8 mouse cellular contexts compared by ENCODE assay signal in genomic region chr9:57485774-57486173, GRCm38 (mm10). TPM values are rescaled to one million over a fixed set of nuclear protein-coding genes. Genes with fewer than 3 reads are reported as not detected.
DNase-seq lines count a peak whose midpoint lies in the region; ATAC-seq and TF ChIP-seq lines count a peak whose summit lies in the region.

No protein-coding gene starts in this region.

- TF ChIP-seq EP300 in heart, postnatal 0 days (IDR thresholded peaks at IDR 0.05; ENCODE audit: low read depth) = no peak

- H3K36me3 ChIP-seq in G1E (replicated peaks) = no peaks in the 10 kb centered on the region
- no peaks in the 10 kb centered on the region for H3K36me3 ChIP-seq in forebrain, embryonic 13.5 days (ENCODE audit: poor library complexity, severe bottlenecking)
- H3K36me3 ChIP-seq in heart, postnatal 0 days (replicated peaks; ENCODE audit: control insufficient read depth, insufficient read depth, low read length) = no peaks in the 10 kb centered on the region

- peaks cover 20% of the 10 kb centered on the region for H3K4me1 ChIP-seq in G1E (ENCODE audit: insufficient read depth, low read depth, low read length)
- 0 out of 2 replicates have a peak, but pooled peaks cover 3% of the 10 kb centered on the region for H3K4me1 ChIP-seq in forebrain, embryonic 13.5 days
- no peaks in the 10 kb centered on the region for H3K4me1 ChIP-seq in heart, postnatal 0 days (ENCODE audit: control insufficient read depth, insufficient read depth)

- TF ChIP-seq CTCF in G1E (IDR thresholded peaks at IDR 0.05; ENCODE audit: low read depth, low read length) = peak; percentile 98
- peak; percentile 99 for TF ChIP-seq CTCF in heart, postnatal 0 days (IDR thresholded peaks at IDR 0.05; ENCODE audit: low read depth)
- TF ChIP-seq CTCF in layer of hippocampus, adult 2 months (conservative IDR thresholded peaks at IDR 0.05) = peak; percentile 96

- peaks cover 30% of the 10 kb centered on the region for H3K27me3 ChIP-seq in G1E (ENCODE audit: insufficient read depth, low read length)
- H3K27me3 ChIP-seq in forebrain, embryonic 13.5 days = 0 out of 2 replicates have a peak, but pooled peaks cover 13% of the 10 kb centered on the region
- no peaks in the 10 kb centered on the region for H3K27me3 ChIP-seq in heart, postnatal 0 days (ENCODE audit: control insufficient read depth, insufficient read depth, low read length)

- H3K9me3 ChIP-seq in G1E (replicated peaks) = peaks cover 9% of the 10 kb centered on the region; the same call in 1 of the 2 replicates
- no peaks in the 10 kb centered on the region for H3K9me3 ChIP-seq in forebrain, embryonic 13.5 days (replicated peaks)
- H3K9me3 ChIP-seq in heart, postnatal 0 days (replicated peaks; ENCODE audit: control insufficient read depth, low read length) = no peaks in the 10 kb centered on the region

- WGBS in forebrain, embryonic 13.5 days = 13% methylated on average over 7 of the region's 7 CpGs
- WGBS in heart, postnatal 0 days = 11% methylated on average over 7 of the region's 7 CpGs

- H3K9ac ChIP-seq in forebrain, embryonic 13.5 days = peak overlapping the region; percentile 38; the same call in 1 of the 2 replicates
- H3K9ac ChIP-seq in heart, postnatal 0 days (replicated peaks; ENCODE audit: low read depth, low read length) = no peak overlapping the region

- peak; percentile 77 for DNase-seq in G1E (ENCODE audit: low spot score)
- peak; percentile 83 for DNase-seq in c-Kit-positive CD71-negative TER-119-negative erythroid progenitor cells, embryonic 14.5 days (ENCODE audit: low read depth)
- peak; percentile 92 for DNase-seq in heart, postnatal 0 days (ENCODE audit: low spot score)
- peak; percentile 84 to 89 for DNase-seq in layer of hippocampus, adult 2 months (ENCODE audit: low spot score in 2 of 2)
- DNase-seq in lung, postnatal 14 days = peak; percentile 85
- DNase-seq in retina, postnatal 1 day = peak; percentile 89
- DNase-seq in thymus, postnatal 36 days = peak; percentile 67 to 74

- no peak overlapping the region for H3K4me2 ChIP-seq in forebrain, embryonic 13.5 days
- H3K4me2 ChIP-seq in heart, postnatal 0 days (ENCODE audit: low read depth, low read length) = no peak overlapping the region

- H3K4me3 ChIP-seq in G1E (ENCODE audit: low read depth, low read length) = no peak overlapping the region
- H3K4me3 ChIP-seq in forebrain, embryonic 13.5 days = no peak overlapping the region
- H3K4me3 ChIP-seq in heart, postnatal 0 days (ENCODE audit: low read depth, low read length) = no peak overlapping the region
- H3K4me3 ChIP-seq in layer of hippocampus, adult 2 months = 0 out of 2 replicates have a peak overlapping the region, but pooled peaks have one; percentile 23

- no peak overlapping the region for H3K27ac ChIP-seq in forebrain, embryonic 13.5 days
- no peak overlapping the region for H3K27ac ChIP-seq in heart, postnatal 0 days (ENCODE audit: low read depth)
- H3K27ac ChIP-seq in layer of hippocampus, adult 2 months = no peak overlapping the region

- ATAC-seq in G1E (ENCODE audit: extremely low read depth, insufficient number of reproducible peaks, low FRiP score, poor library complexity, severe bottlenecking) = no peak
- peak; percentile 86 for ATAC-seq in forebrain, embryonic 13.5 days
- ATAC-seq in heart, postnatal 0 days (ENCODE audit: insufficient read depth, low read depth) = peak; percentile 90

RNA-seq across cellular contexts. Expression of gene Scamp5, which starts 17.9 kb away (rescaled TPM):
- not detected in 2 replicates for total RNA-seq in G1E (2014; fragmentation: Nextera tagmentation)
- total RNA-seq in G1E (2017) = 0.22 and 0.29 TPM in 2 replicates
- 0.21 and 0.22 TPM in 2 replicates for polyA plus RNA-seq in G1E (2012)
- polyA plus RNA-seq in forebrain, embryonic 13.5 days (2015; fragmentation: Nextera tagmentation; extraction: Ambion mirVana) = 52.2 and 62.1 TPM in 2 replicates
- total RNA-seq in heart, postnatal 0 days (2014; rRNA removed; ENCODE audit: low replicate concordance) = 16.1 and 19.6 TPM in 2 replicates
- polyA plus RNA-seq in heart, postnatal 0 days (2015; fragmentation: Nextera tagmentation; extraction: Ambion mirVana) = 7.0 TPM in 2 replicates
- 100 to 1,000 TPM; 365 to 385 TPM for total RNA-seq in layer of hippocampus, adult 2 months (2021)

RNA-seq across cellular contexts. Expression of gene Rpp25, which starts 18.1 kb away (rescaled TPM):
- total RNA-seq in G1E (2014; fragmentation: Nextera tagmentation) (10.8 and 17.4 TPM in 2 replicates), G1E (2017) (2.9 and 5.4 TPM in 2 replicates)
- 5.4 and 6.2 TPM in 2 replicates for polyA plus RNA-seq in G1E (2012)
- 11.0 and 12.8 TPM in 2 replicates for polyA plus RNA-seq in forebrain, embryonic 13.5 days (2015; fragmentation: Nextera tagmentation; extraction: Ambion mirVana)
- total RNA-seq in heart, postnatal 0 days (2014; rRNA removed; ENCODE audit: low replicate concordance) = 13.8 and 21.3 TPM in 2 replicates
- polyA plus RNA-seq in heart, postnatal 0 days (2015; fragmentation: Nextera tagmentation; extraction: Ambion mirVana) = 11.3 and 15.0 TPM in 2 replicates
- 10 to 100 TPM in 1 of 2 experiments, 1 to 10 TPM in 1; 9.5 to 10.2 TPM for total RNA-seq in layer of hippocampus, adult 2 months (2021)

RNA-seq across cellular contexts. Expression of gene Cox5a, which starts 35.3 kb away (rescaled TPM):
- total RNA-seq in G1E (2014; fragmentation: Nextera tagmentation) (88.8 and 106 TPM in 2 replicates), G1E (2017) (129 and 181 TPM in 2 replicates)
- 455 and 528 TPM in 2 replicates for polyA plus RNA-seq in G1E (2012)
- polyA plus RNA-seq in forebrain, embryonic 13.5 days (2015; fragmentation: Nextera tagmentation; extraction: Ambion mirVana) = 775 and 903 TPM in 2 replicates
- total RNA-seq in heart, postnatal 0 days (2014; rRNA removed; ENCODE audit: low replicate concordance) = 1,146 and 1,154 TPM in 2 replicates
- polyA plus RNA-seq in heart, postnatal 0 days (2015; fragmentation: Nextera tagmentation; extraction: Ambion mirVana) = 4,139 and 4,337 TPM in 2 replicates
- total RNA-seq in layer of hippocampus, adult 2 months (2021) = 100 to 1,000 TPM; 372 to 376 TPM

RNA-seq across cellular contexts. Expression of gene Ppcdc, which starts 45.9 kb away (rescaled TPM):
- total RNA-seq in G1E (2014; fragmentation: Nextera tagmentation) (55.0 and 58.6 TPM in 2 replicates), G1E (2017) (26.0 and 29.9 TPM in 2 replicates)
- polyA plus RNA-seq in G1E (2012) = 3.0 and 8.5 TPM in 2 replicates
- polyA plus RNA-seq in forebrain, embryonic 13.5 days (2015; fragmentation: Nextera tagmentation; extraction: Ambion mirVana) = 26.1 TPM in 2 replicates
- 14.0 and 14.1 TPM in 2 replicates for total RNA-seq in heart, postnatal 0 days (2014; rRNA removed; ENCODE audit: low replicate concordance)
- polyA plus RNA-seq in heart, postnatal 0 days (2015; fragmentation: Nextera tagmentation; extraction: Ambion mirVana) = 14.1 and 14.3 TPM in 2 replicates
- 10 to 100 TPM; 16.5 to 16.9 TPM for total RNA-seq in layer of hippocampus, adult 2 months (2021)

RNA-seq across cellular contexts. Expression of gene Fam219b, which starts 51.6 kb away (rescaled TPM):
- 8.1 and 9.5 TPM in 2 replicates for total RNA-seq in G1E (2014; fragmentation: Nextera tagmentation)
- total RNA-seq in G1E (2017) = 12.2 and 15.5 TPM in 2 replicates
- polyA plus RNA-seq in G1E (2012) = 11.3 and 16.8 TPM in 2 replicates
- polyA plus RNA-seq in forebrain, embryonic 13.5 days (2015; fragmentation: Nextera tagmentation; extraction: Ambion mirVana) = 20.1 and 23.3 TPM in 2 replicates
- total RNA-seq in heart, postnatal 0 days (2014; rRNA removed; ENCODE audit: low replicate concordance) = 4.5 and 9.2 TPM in 2 replicates
- polyA plus RNA-seq in heart, postnatal 0 days (2015; fragmentation: Nextera tagmentation; extraction: Ambion mirVana) = 8.0 and 8.8 TPM in 2 replicates
- 10 to 100 TPM; 19.9 to 25.7 TPM for total RNA-seq in layer of hippocampus, adult 2 months (2021)

Comparison
In these comparisons a context has a peak if more than half of its experiments do, and no peak if none do; other contexts are left out.
1. RNA of gene Scamp5, which starts 17.9 kb away (total RNA-seq): 365 to 385 TPM in layer of hippocampus, adult 2 months; 16.1 to 19.6 TPM in heart, postnatal 0 days and 0.22 to 0.29 TPM in G1E; every median in the first group is over 10 times any median in the second.
2. Peak in every context shown above with its lines, with median percentiles within 50 percentile points of each other: DNase-seq and CTCF ChIP-seq.